Mouse (Mus musculus): Measurements from ENCODE around the gene Hist1h3c. TPM values are rescaled to one million over a fixed set of nuclear protein-coding genes. Genes with fewer than 3 reads are reported as not detected.

Gene Hist1h3c
- polyA plus RNA-seq, 1 experiment: 6.1 TPM

DNA sequence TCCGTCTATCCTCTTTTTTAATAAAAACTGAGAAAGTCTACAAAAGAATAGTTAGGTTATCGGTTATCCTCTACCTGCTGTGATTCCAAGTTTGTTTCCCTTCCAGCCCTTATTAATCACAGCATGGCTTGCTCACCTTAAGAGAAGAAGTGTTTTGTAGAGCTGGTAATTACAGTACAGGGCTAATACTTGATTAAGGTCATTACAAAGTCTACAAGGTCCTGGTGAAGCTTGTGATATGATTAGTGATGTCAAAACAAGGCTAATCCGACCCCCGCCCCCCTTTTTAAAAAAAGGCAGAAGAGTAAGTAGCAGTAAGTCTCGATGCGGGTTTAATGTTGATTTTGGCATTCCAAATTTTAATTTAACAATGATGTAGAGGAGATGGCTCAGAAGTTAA, 46.4 kb downstream of the Hist1h3c start:
- Histone ChIP-seq H3K4me3 (ENCODE audit: insufficient read depth, poor library complexity, severe bottlenecking) (no peak overlapping the region), H3K79me3 (ENCODE audit: low read depth) (no peaks in the 10 kb centered on the region), H3K27me3 (ENCODE audit: control insufficient read depth, insufficient read depth, insufficient read length) (no peaks in the 10 kb centered on the region), H3K79me2 (ENCODE audit: control insufficient read depth, insufficient read depth) (no peaks in the 10 kb centered on the region), H3ac (ENCODE audit: control insufficient read depth, insufficient read length, low read depth) (no peak overlapping the region), H3K36me3 (ENCODE audit: control insufficient read depth, insufficient read depth) (no peaks in the 10 kb centered on the region)
- no peak for TF ChIP-seq MYOD1 (IDR thresholded peaks at IDR 0.05; ENCODE audit: control insufficient read depth, insufficient read length, low read depth)
- no peak for TF ChIP-seq CEBPB (IDR thresholded peaks at IDR 0.05; ENCODE audit: low read depth)
- TF ChIP-seq MYOG (IDR thresholded peaks at IDR 0.05; ENCODE audit: control insufficient read depth, extremely low read depth, insufficient read length): no peak

DNA sequence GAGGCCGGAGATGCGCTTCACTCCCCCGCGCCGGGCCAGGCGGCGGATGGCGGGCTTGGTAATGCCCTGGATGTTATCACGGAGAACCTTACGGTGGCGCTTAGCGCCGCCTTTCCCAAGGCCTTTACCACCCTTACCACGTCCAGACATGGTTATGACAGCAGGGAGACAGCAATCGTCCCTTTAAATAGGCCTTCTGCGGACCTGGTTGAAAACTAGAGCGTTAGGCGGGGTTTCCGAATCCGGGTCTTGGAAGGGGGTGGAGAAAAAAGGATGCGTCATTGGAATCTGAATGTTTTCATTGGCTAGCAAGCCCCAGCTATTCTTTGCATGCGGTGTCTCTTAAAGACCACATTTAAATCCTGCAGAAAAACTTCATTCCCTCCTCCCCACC, 47.1 kb downstream of the Hist1h3c start, which contains the start of gene Hist1h4c:
TSS of gene Hist1h4c (minus strand) at position 155 of the 394 bp plus-strand sequence.
- TF ChIP-seq MYOD1 (IDR thresholded peaks at IDR 0.05; ENCODE audit: control insufficient read depth, insufficient read length, low read depth) (no peak), CEBPB (IDR thresholded peaks at IDR 0.05; ENCODE audit: low read depth) (peak; percentile 22), CTCF (IDR thresholded peaks at IDR 0.05; ENCODE audit: control insufficient read depth, insufficient read depth, insufficient read length) (no peak), MAX (IDR thresholded peaks at IDR 0.05) (no peak), MYOG (IDR thresholded peaks at IDR 0.05; ENCODE audit: control insufficient read depth, extremely low read depth, insufficient read length) (no peak), FOSL1 (IDR thresholded peaks at IDR 0.05; ENCODE audit: insufficient read depth, low read length, poor library complexity, severe bottlenecking) (no peak)
- Histone ChIP-seq H3ac (ENCODE audit: control insufficient read depth, insufficient read length, low read depth) (no peak within 1 kb of the TSS), H3K27me3 (ENCODE audit: control insufficient read depth, insufficient read depth, insufficient read length) (no peaks in the 10 kb centered on the region), H3K4me3 (ENCODE audit: insufficient read depth, poor library complexity, severe bottlenecking) (peak within 1 kb of the TSS; percentile 21), H3K79me2 (ENCODE audit: control insufficient read depth, insufficient read depth) (no peaks in the 10 kb centered on the region), H3K79me3 (ENCODE audit: low read depth) (no peaks in the 10 kb centered on the region), H3K36me3 (ENCODE audit: control insufficient read depth, insufficient read depth) (no peaks in the 10 kb centered on the region)

DNA sequence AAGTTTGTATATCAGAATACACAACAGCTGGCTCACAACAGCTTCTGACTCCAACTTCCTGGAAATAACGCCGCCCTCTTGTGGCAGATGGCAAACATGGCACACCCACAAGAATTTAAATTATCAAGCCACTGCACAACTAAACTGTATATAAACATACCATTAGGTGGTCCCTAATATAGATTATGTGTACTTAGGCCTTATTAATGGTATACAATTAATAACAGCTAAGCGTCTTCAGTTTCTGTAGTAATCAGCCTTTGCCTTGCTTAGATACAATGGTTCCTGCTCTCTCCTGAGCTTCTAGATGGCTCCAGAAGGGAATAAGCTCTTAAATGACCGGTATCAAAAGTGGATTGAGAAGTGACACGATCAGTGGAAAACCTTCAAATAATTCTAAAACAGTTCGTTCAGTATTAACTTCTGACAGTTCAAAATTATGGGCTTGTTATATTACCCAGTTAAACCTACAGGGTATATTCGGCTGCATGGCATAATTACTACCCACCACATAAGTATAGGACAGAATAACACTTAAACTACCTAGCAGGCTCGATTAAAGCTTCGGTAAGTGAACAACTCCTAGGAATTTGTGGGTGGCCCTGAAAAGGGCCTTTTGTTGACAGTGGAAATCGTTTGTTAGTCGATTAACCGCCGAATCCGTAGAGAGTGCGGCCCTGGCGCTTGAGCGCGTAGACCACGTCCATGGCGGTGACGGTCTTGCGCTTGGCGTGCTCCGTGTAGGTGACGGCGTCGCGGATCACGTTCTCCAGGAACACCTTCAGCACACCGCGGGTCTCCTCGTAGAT, 47.7 kb downstream of the Hist1h3c start:
- Histone ChIP-seq H3K79me3 (ENCODE audit: low read depth) (no peaks in the 10 kb centered on the region), H3ac (ENCODE audit: control insufficient read depth, insufficient read length, low read depth) (no peak overlapping the region), H3K79me2 (ENCODE audit: control insufficient read depth, insufficient read depth) (no peaks in the 10 kb centered on the region), H3K4me3 (ENCODE audit: insufficient read depth, poor library complexity, severe bottlenecking) (peak overlapping the region; percentile 21), H3K27me3 (ENCODE audit: control insufficient read depth, insufficient read depth, insufficient read length) (no peaks in the 10 kb centered on the region), H3K36me3 (ENCODE audit: control insufficient read depth, insufficient read depth) (no peaks in the 10 kb centered on the region)
- TF ChIP-seq USF1 (IDR thresholded peaks at IDR 0.05; ENCODE audit: low read depth) (no peak), MAX (IDR thresholded peaks at IDR 0.05) (no peak), FOSL1 (IDR thresholded peaks at IDR 0.05; ENCODE audit: insufficient read depth, low read length, poor library complexity, severe bottlenecking) (no peak), CEBPB (IDR thresholded peaks at IDR 0.05; ENCODE audit: low read depth) (no peak), MYOD1 (IDR thresholded peaks at IDR 0.05; ENCODE audit: control insufficient read depth, insufficient read length, low read depth) (no peak), CTCF (IDR thresholded peaks at IDR 0.05; ENCODE audit: control insufficient read depth, insufficient read depth, insufficient read length) (no peak), MYOG (IDR thresholded peaks at IDR 0.05; ENCODE audit: control insufficient read depth, extremely low read depth, insufficient read length) (no peak)

DNA sequence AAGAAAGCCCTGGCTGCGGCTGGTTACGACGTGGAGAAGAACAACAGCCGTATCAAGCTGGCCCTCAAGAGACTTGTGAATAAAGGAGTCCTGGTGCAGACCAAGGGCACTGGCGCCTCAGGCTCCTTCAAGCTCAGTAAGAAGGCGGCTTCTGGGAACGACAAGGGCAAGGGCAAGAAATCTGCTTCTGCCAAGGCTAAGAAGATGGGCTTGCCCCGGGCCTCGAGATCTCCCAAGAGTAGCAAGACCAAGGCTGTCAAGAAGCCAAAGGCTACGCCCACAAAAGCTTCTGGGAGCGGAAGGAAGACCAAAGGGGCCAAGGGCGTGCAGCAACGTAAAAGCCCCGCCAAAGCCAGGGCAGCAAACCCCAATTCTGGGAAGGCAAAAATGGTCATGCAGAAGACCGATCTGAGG, 49.3 kb downstream of the Hist1h3c start:
- H3K4me3 ChIP-seq (ENCODE audit: insufficient read depth, poor library complexity, severe bottlenecking): no peak overlapping the region
- H3K36me3 ChIP-seq (ENCODE audit: control insufficient read depth, insufficient read depth): no peaks in the 10 kb centered on the region
- H3K79me3 ChIP-seq (ENCODE audit: low read depth): no peaks in the 10 kb centered on the region
- H3K79me2 ChIP-seq (ENCODE audit: control insufficient read depth, insufficient read depth): no peaks in the 10 kb centered on the region
- no peaks in the 10 kb centered on the region for H3K27me3 ChIP-seq (ENCODE audit: control insufficient read depth, insufficient read depth, insufficient read length)
- no peak for TF ChIP-seq CEBPB (IDR thresholded peaks at IDR 0.05; ENCODE audit: low read depth)
- no peak for TF ChIP-seq CTCF (IDR thresholded peaks at IDR 0.05; ENCODE audit: control insufficient read depth, insufficient read depth, insufficient read length)
- TF ChIP-seq MYOD1 (IDR thresholded peaks at IDR 0.05; ENCODE audit: control insufficient read depth, insufficient read length, low read depth): no peak
- no peak for TF ChIP-seq MAX (IDR thresholded peaks at IDR 0.05)
- TF ChIP-seq USF1 (IDR thresholded peaks at IDR 0.05; ENCODE audit: low read depth): no peak
- no peak for TF ChIP-seq FOSL1 (IDR thresholded peaks at IDR 0.05; ENCODE audit: insufficient read depth, low read length, poor library complexity, severe bottlenecking)
- TF ChIP-seq MYOG (IDR thresholded peaks at IDR 0.05; ENCODE audit: control insufficient read depth, extremely low read depth, insufficient read length): no peak
- H3ac ChIP-seq (ENCODE audit: control insufficient read depth, insufficient read length, low read depth): no peak overlapping the region

DNA sequence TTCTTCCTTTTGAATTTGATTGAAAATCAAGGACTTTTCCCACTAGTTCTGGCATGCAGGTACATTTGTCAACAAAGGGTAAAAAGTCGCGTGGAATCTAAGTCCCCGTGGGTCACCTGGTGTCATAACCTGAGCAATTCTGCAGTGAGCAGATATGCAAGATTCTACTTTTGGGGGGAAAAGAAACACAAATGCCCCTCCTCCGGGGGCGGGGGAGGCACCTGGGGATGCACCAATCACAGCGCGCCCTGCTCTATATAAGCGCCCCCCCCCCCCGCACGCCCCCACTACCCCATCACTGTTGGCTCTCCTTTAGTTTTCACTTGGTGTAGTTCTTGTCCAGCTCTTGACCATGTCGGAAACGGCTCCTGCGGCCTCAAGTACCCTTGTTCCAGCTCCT, 49.9 kb downstream of the Hist1h3c start, which contains the start of gene Hist1h1t:
TSS of gene Hist1h1t (plus strand) at position 301 of the 400 bp plus-strand sequence.
- Histone ChIP-seq H3K36me3 (ENCODE audit: control insufficient read depth, insufficient read depth) (no peaks in the 10 kb centered on the region), H3K79me2 (ENCODE audit: control insufficient read depth, insufficient read depth) (no peaks in the 10 kb centered on the region), H3K4me3 (ENCODE audit: insufficient read depth, poor library complexity, severe bottlenecking) (no peak within 1 kb of the TSS), H3ac (ENCODE audit: control insufficient read depth, insufficient read length, low read depth) (no peak within 1 kb of the TSS), H3K79me3 (ENCODE audit: low read depth) (no peaks in the 10 kb centered on the region), H3K27me3 (ENCODE audit: control insufficient read depth, insufficient read depth, insufficient read length) (no peaks in the 10 kb centered on the region)
- TF ChIP-seq USF1 (IDR thresholded peaks at IDR 0.05; ENCODE audit: low read depth) (no peak), MYOD1 (IDR thresholded peaks at IDR 0.05; ENCODE audit: control insufficient read depth, insufficient read length, low read depth) (no peak), MYOG (IDR thresholded peaks at IDR 0.05; ENCODE audit: control insufficient read depth, extremely low read depth, insufficient read length) (no peak), FOSL1 (IDR thresholded peaks at IDR 0.05; ENCODE audit: insufficient read depth, low read length, poor library complexity, severe bottlenecking) (no peak), MAX (IDR thresholded peaks at IDR 0.05) (no peak), CTCF (IDR thresholded peaks at IDR 0.05; ENCODE audit: control insufficient read depth, insufficient read depth, insufficient read length) (no peak), CEBPB (IDR thresholded peaks at IDR 0.05; ENCODE audit: low read depth) (no peak)

Small RNA genes lying within 50 kb of the gene (microRNA-seq; reads per million reads assigned to microRNA genes)
- not detected for gene Gm44314 (ENCODE audit: borderline microRNAs expressed)
- not detected for gene Gm44484 (ENCODE audit: borderline microRNAs expressed)

Other genes starting within 250 kb of the Hist1h3c start
- 6.9 TPM for gene Hist1h4h, start 214.6 kb downstream of the Hist1h3c start, polyA plus RNA-seq (2012; fragmentation: generic; extraction: Trizol)
- gene Hist1h2af, start 211.7 kb downstream of the Hist1h3c start, polyA plus RNA-seq (2012; fragmentation: generic; extraction: Trizol): 98.1 TPM
- gene Hist1h3g, start 210.2 kb downstream of the Hist1h3c start, polyA plus RNA-seq (2012; fragmentation: generic; extraction: Trizol): 5.5 TPM
- gene Hist1h2bh, start 202.2 kb downstream of the Hist1h3c start, polyA plus RNA-seq (2012; fragmentation: generic; extraction: Trizol): 1.2 TPM
- gene Hist1h3f, start 201.6 kb downstream of the Hist1h3c start, polyA plus RNA-seq (2012; fragmentation: generic; extraction: Trizol): 1.2 TPM
- gene Hist1h4f, start 194.0 kb downstream of the Hist1h3c start, polyA plus RNA-seq (2012; fragmentation: generic; extraction: Trizol): 7.4 TPM
- 0.25 TPM for gene Hist1h1d, start 192.3 kb downstream of the Hist1h3c start, polyA plus RNA-seq (2012; fragmentation: generic; extraction: Trizol)
- gene Hist1h3e, start 183.2 kb downstream of the Hist1h3c start, polyA plus RNA-seq (2012; fragmentation: generic; extraction: Trizol): 2.8 TPM
- 12.6 TPM for gene Hist1h2ae, start 174.4 kb downstream of the Hist1h3c start, polyA plus RNA-seq (2012; fragmentation: generic; extraction: Trizol)
- gene Hist1h2bg, start 174.2 kb downstream of the Hist1h3c start, polyA plus RNA-seq (2012; fragmentation: generic; extraction: Trizol): 9.9 TPM
- gene Hist1h2bf, start 171.4 kb downstream of the Hist1h3c start, polyA plus RNA-seq (2012; fragmentation: generic; extraction: Trizol): 4.5 TPM
- 0.73 TPM for gene Hist1h2ad, start 171.2 kb downstream of the Hist1h3c start, polyA plus RNA-seq (2012; fragmentation: generic; extraction: Trizol)
- gene Hist1h3d, start 169.8 kb downstream of the Hist1h3c start, polyA plus RNA-seq (2012; fragmentation: generic; extraction: Trizol): 1.9 TPM
- 2.8 TPM for gene Hist1h4d, start 164.0 kb downstream of the Hist1h3c start, polyA plus RNA-seq (2012; fragmentation: generic; extraction: Trizol)
- 0.98 TPM for gene Hist1h2be, start 124.5 kb downstream of the Hist1h3c start, polyA plus RNA-seq (2012; fragmentation: generic; extraction: Trizol)
- gene Hist1h1e, start 123.0 kb downstream of the Hist1h3c start, polyA plus RNA-seq (2012; fragmentation: generic; extraction: Trizol): 1.2 TPM
- 0.54 TPM for gene Hist1h2ac, start 61.7 kb downstream of the Hist1h3c start, polyA plus RNA-seq (2012; fragmentation: generic; extraction: Trizol)
- gene Hist1h2bc, start 61.4 kb downstream of the Hist1h3c start, polyA plus RNA-seq (2012; fragmentation: generic; extraction: Trizol): 16.8 TPM
- gene Hist1h1t, start 49.8 kb downstream of the Hist1h3c start, polyA plus RNA-seq (2012; fragmentation: generic; extraction: Trizol): not detected
- gene Hist1h4c, start 47.1 kb downstream of the Hist1h3c start, polyA plus RNA-seq (2012; fragmentation: generic; extraction: Trizol): 0.62 TPM
- gene Hfe, start 34.7 kb downstream of the Hist1h3c start, polyA plus RNA-seq (2012; fragmentation: generic; extraction: Trizol): 0.91 TPM
- gene Hist1h1c, start 6.8 kb downstream of the Hist1h3c start, polyA plus RNA-seq (2012; fragmentation: generic; extraction: Trizol): 45.9 TPM
- gene Hist1h2bb, start 1.1 kb upstream of the Hist1h3c start, polyA plus RNA-seq (2012; fragmentation: generic; extraction: Trizol): 2.8 TPM
- gene Hist1h2ab, start 5.5 kb upstream of the Hist1h3c start, polyA plus RNA-seq (2012; fragmentation: generic; extraction: Trizol): 9.3 TPM
- gene Hist1h3b, start 6.7 kb upstream of the Hist1h3c start, polyA plus RNA-seq (2012; fragmentation: generic; extraction: Trizol): 2.0 TPM
- gene Hist1h4b, start 11.4 kb upstream of the Hist1h3c start, polyA plus RNA-seq (2012; fragmentation: generic; extraction: Trizol): 16.8 TPM
- 6.8 TPM for gene Hist1h4a, start 15.6 kb upstream of the Hist1h3c start, polyA plus RNA-seq (2012; fragmentation: generic; extraction: Trizol)
- 2.4 TPM for gene Hist1h3a, start 16.8 kb upstream of the Hist1h3c start, polyA plus RNA-seq (2012; fragmentation: generic; extraction: Trizol)
- 1.5 TPM for gene Hist1h1a, start 18.1 kb upstream of the Hist1h3c start, polyA plus RNA-seq (2012; fragmentation: generic; extraction: Trizol)
- 0.02 TPM for gene Trim38, start 24.3 kb upstream of the Hist1h3c start, polyA plus RNA-seq (2012; fragmentation: generic; extraction: Trizol)
- not detected for gene Slc17a2, start 61.4 kb upstream of the Hist1h3c start, polyA plus RNA-seq (2012; fragmentation: generic; extraction: Trizol)
- gene Slc17a3, start 93.8 kb upstream of the Hist1h3c start, polyA plus RNA-seq (2012; fragmentation: generic; extraction: Trizol): not detected
- gene Slc17a1, start 122.1 kb upstream of the Hist1h3c start, polyA plus RNA-seq (2012; fragmentation: generic; extraction: Trizol): not detected
- not detected for gene Slc17a4, start 169.4 kb upstream of the Hist1h3c start, polyA plus RNA-seq (2012; fragmentation: generic; extraction: Trizol)
- gene Hist1h2ba, start 188.6 kb upstream of the Hist1h3c start, polyA plus RNA-seq (2012; fragmentation: generic; extraction: Trizol): not detected
- gene Hist1h2aa, start 188.9 kb upstream of the Hist1h3c start, polyA plus RNA-seq (2012; fragmentation: generic; extraction: Trizol): not detected
- not detected for gene Scgn, start 245.6 kb upstream of the Hist1h3c start, polyA plus RNA-seq (2012; fragmentation: generic; extraction: Trizol)